Mouse (Mus musculus): ENCODE measurements around the gene Def6.

- TF ChIP-seq CTCF (IDR thresholded peaks at IDR 0.05; ENCODE audit: low read depth) (no peak), EP300 (IDR thresholded peaks at IDR 0.05; ENCODE audit: low read depth) (no peak)
Measured at GRCm38 (mm10) chr17:28255651-28256050, 48.1 kb downstream of the Def6 start.
